Mouse (Mus musculus) embryo, embryonic 10 days (tissue): ENCODE measurements around the gene Mapre3.
A peak's percentile ranks its signal among the peaks of the same experiment; 100 is the strongest.

ENCODE experiments used
- DNase-seq: peaks from one replicate; pipeline ENCODE4 v3.0.0-alpha.2; 2015; ENCODE audit warnings: low spot score

Gene Mapre3

GRCm38 (mm10) chr5:30824124-30824988 is 9.9 kb downstream of the Mapre3 start:
- DNase-seq, result no peak

- no peak for DNase-seq
These were observed 10.7 kb downstream of the Mapre3 start for GRCm38 (mm10) chr5:30825166-30825565.

- no peak for DNase-seq
These were observed 11.4 kb downstream of the Mapre3 start for GRCm38 (mm10) chr5:30825821-30826220.

- no peak for DNase-seq
These were observed 19.0 kb downstream of the Mapre3 start for GRCm38 (mm10) chr5:30833416-30833815.

GRCm38 (mm10) chr5:30839731-30840130 is 25.3 kb downstream of the Mapre3 start:
- no peak for DNase-seq

- DNase-seq, result no peak
These were observed 27.5 kb downstream of the Mapre3 start for GRCm38 (mm10) chr5:30841896-30842295.

- DNase-seq, result no peak
These were observed 35.6 kb downstream of the Mapre3 start for GRCm38 (mm10) chr5:30849891-30850555.

GRCm38 (mm10) chr5:30850556-30850925 is 36.1 kb downstream of the Mapre3 start:
- DNase-seq, result no peak

GRCm38 (mm10) chr5:30853522-30853921 is 39.1 kb downstream of the Mapre3 start:
- DNase-seq, result no peak

- peak; percentile 23 for DNase-seq
These were observed 41.2 kb downstream of the Mapre3 start for GRCm38 (mm10) chr5:30855674-30856073.

GRCm38 (mm10) chr5:30856124-30856523 is 41.7 kb downstream of the Mapre3 start:
- no peak for DNase-seq

- DNase-seq, result peak; percentile 11
These were observed 49.4 kb downstream of the Mapre3 start for GRCm38 (mm10) chr5:30863852-30864251.

- DNase-seq, result no peak
These were observed 49.9 kb downstream of the Mapre3 start for GRCm38 (mm10) chr5:30864322-30864721.

- no peak for DNase-seq
These were observed 52.4 kb downstream of the Mapre3 start for GRCm38 (mm10) chr5:30866871-30867270.

- DNase-seq, result no peak
These were observed 53.3 kb downstream of the Mapre3 start, which contains the start of gene Tmem214 for GRCm38 (mm10) chr5:30867712-30868111. TSS of gene Tmem214 (plus strand) at chr5:30868012.

GRCm38 (mm10) chr5:30868981-30869380 is 54.5 kb downstream of the Mapre3 start:
- peak; percentile 47 for DNase-seq

GRCm38 (mm10) chr5:30869405-30870130 is 55.1 kb downstream of the Mapre3 start:
- DNase-seq, result peak; percentile 96

- no peak for DNase-seq
These were observed 55.6 kb downstream of the Mapre3 start for GRCm38 (mm10) chr5:30870131-30870406.

- no peak for DNase-seq
These were observed 58.1 kb downstream of the Mapre3 start for GRCm38 (mm10) chr5:30872574-30872973.

- no peak for DNase-seq
These were observed 59.9 kb downstream of the Mapre3 start for GRCm38 (mm10) chr5:30874365-30874764.

GRCm38 (mm10) chr5:30878616-30879015 is 64.2 kb downstream of the Mapre3 start:
- no peak for DNase-seq

- no peak for DNase-seq
These were observed 65.0 kb downstream of the Mapre3 start for GRCm38 (mm10) chr5:30879347-30879943.
